Mouse (Mus musculus) v-Abl transformed pro-B cells (cell line): ENCODE measurements around the gene Abhd16a.
"Not testable (repeated sequence)": the region's sequence is repeated elsewhere in the genome, so short reads cannot be mapped to it uniquely, and the experiment has no call there.

Experiments used
- in situ Hi-C, 2 experiments: fragments of 400-800 bp; cut with MboI; formaldehyde crosslinking; loops; one replicate each; pipeline ENCODE4 v1.15.1; 2025; ENCODE audit not compliant: unreplicated experiment in 2 of 2

Abhd16a gene

GRCm38 (mm10) chr17:35105740-35106389 lies 16.8 kb downstream of the Abhd16a start:
- in situ Hi-C loops = loop anchor here (5.0 to 10.0 kb wide), 2 partner anchors 44 to 81 kb away; partner anchors contain the start of gene Sapcd1 (in 1 of the 2)

- in situ Hi-C loops = loop anchor here (5.0 to 10.0 kb wide), 2 partner anchors 44 to 82 kb away; partner anchors contain the start of gene Sapcd1 (in 1 of the 2)
These were observed 17.5 kb downstream of the Abhd16a start for GRCm38 (mm10) chr17:35106522-35106921.

- in situ Hi-C loops = loop anchor here (5.0 to 10.0 kb wide), 2 partner anchors 46 to 83 kb away; partner anchors contain the start of gene Sapcd1 (in 1 of the 2)
These were observed 19.0 kb downstream of the Abhd16a start, which contains the start of gene Ly6g5c for GRCm38 (mm10) chr17:35108097-35108496. Ly6g5c (plus strand) TSS chr17:35108279.

GRCm38 (mm10) chr17:35111774-35112173 lies 22.7 kb downstream of the Abhd16a start:
- in situ Hi-C loops = loop anchor here in 1 of 2 experiments (5.0 kb wide), 1 partner anchor 44 kb away; the partner anchor contains the start of genes Ly6g6c and Mpig6b

- in situ Hi-C loops = no loop called here
These were observed 26.3 kb downstream of the Abhd16a start, which contains the start of gene Ly6g5b for GRCm38 (mm10) chr17:35115046-35116019. Ly6g5b (minus strand) TSS chr17:35115428.

- in situ Hi-C loops = no loop called here
These were observed 31.7 kb downstream of the Abhd16a start for GRCm38 (mm10) chr17:35120745-35121142.

GRCm38 (mm10) chr17:35121143-35121799 lies 32.2 kb downstream of the Abhd16a start, which contains the start of gene Gpank1:
Gpank1 (plus strand) TSS chr17:35121455.
- in situ Hi-C loops = no loop called here

- in situ Hi-C loops = no loop called here
These were observed 32.8 kb downstream of the Abhd16a start, which contains the start of gene Csnk2b for GRCm38 (mm10) chr17:35121871-35122303. Csnk2b (minus strand) TSS chr17:35122053.

- in situ Hi-C loops = not testable (repeated sequence)
These were observed 34.2 kb downstream of the Abhd16a start for GRCm38 (mm10) chr17:35123287-35123686.

- in situ Hi-C loops = not testable (repeated sequence)
These were observed 35.3 kb downstream of the Abhd16a start for GRCm38 (mm10) chr17:35124261-35124896.

GRCm38 (mm10) chr17:35125081-35125480 lies 36.0 kb downstream of the Abhd16a start:
- in situ Hi-C loops = loop anchor here in 1 of 2 experiments (5.0 to 25.0 kb wide), 2 partner anchors 107 to 387 kb away; partner anchors contain the start of genes Atp6v1g2, Cchcr1, Pou5f1 and Tcf19

GRCm38 (mm10) chr17:35125578-35125977 lies 36.5 kb downstream of the Abhd16a start:
- in situ Hi-C loops = loop anchor here in 1 of 2 experiments (5.0 to 25.0 kb wide), 2 partner anchors 107 to 387 kb away; partner anchors contain the start of genes Atp6v1g2, Cchcr1, Pou5f1 and Tcf19

- in situ Hi-C loops = loop anchor here in 1 of 2 experiments (5.0 to 25.0 kb wide), 2 partner anchors 106 to 386 kb away; partner anchors contain the start of genes Atp6v1g2, Cchcr1, Pou5f1 and Tcf19
These were observed 37.1 kb downstream of the Abhd16a start, which contains the start of gene D17H6S53E for GRCm38 (mm10) chr17:35126206-35126611. D17H6S53E (plus strand) TSS chr17:35126373.

- in situ Hi-C loops = loop anchor here in 1 of 2 experiments (5.0 to 25.0 kb wide), 2 partner anchors 105 to 385 kb away; partner anchors contain the start of genes Atp6v1g2, Cchcr1, Pou5f1 and Tcf19
These were observed 38.0 kb downstream of the Abhd16a start for GRCm38 (mm10) chr17:35127017-35127416.

- in situ Hi-C loops = loop anchor here in 1 of 2 experiments (5.0 to 25.0 kb wide), 2 partner anchors 103 to 383 kb away; partner anchors contain the start of genes Atp6v1g2, Cchcr1, Pou5f1 and Tcf19
These were observed 39.9 kb downstream of the Abhd16a start for GRCm38 (mm10) chr17:35128996-35129395.

GRCm38 (mm10) chr17:35131038-35131437 lies 42.0 kb downstream of the Abhd16a start:
- in situ Hi-C loops = loop anchor here in 1 of 2 experiments (25.0 kb wide), 1 partner anchor 381 kb away; the partner anchor contains the start of genes Cchcr1, Pou5f1 and Tcf19

GRCm38 (mm10) chr17:35131500-35132173 lies 42.6 kb downstream of the Abhd16a start, which contains the start of gene Apom:
Apom (minus strand) TSS chr17:35132050.
- in situ Hi-C loops = loop anchor here in 1 of 2 experiments (25.0 kb wide), 1 partner anchor 381 kb away; the partner anchor contains the start of genes Cchcr1, Pou5f1 and Tcf19

- in situ Hi-C loops = loop anchor here in 1 of 2 experiments (25.0 kb wide), 1 partner anchor 380 kb away; the partner anchor contains the start of genes Cchcr1, Pou5f1 and Tcf19
These were observed 43.1 kb downstream of the Abhd16a start for GRCm38 (mm10) chr17:35132174-35132560.
